Mouse (Mus musculus) E14TG2a.4 (cell line): ENCODE data around the gene Kpna1.
"Not testable (repeated sequence)": the region's sequence is repeated elsewhere in the genome, so short reads cannot be mapped to it uniquely, and the experiment has no call there.

Source experiments
- H3K27me3 ChIP-seq: 2 replicates; pipeline ENCODE4 v1.6.1; 2014; ENCODE audit warnings: low read length, control low read depth; ENCODE audit not compliant: insufficient read depth
- H3K36me3 ChIP-seq: 2 replicates; pipeline ENCODE4 v1.6.1; 2014; ENCODE audit warnings: low read length, control low read depth; ENCODE audit not compliant: insufficient read depth
- H3K4me1 ChIP-seq: replicated peaks from 2 replicates; pipeline ENCODE4 v1.6.1; 2014; ENCODE audit warnings: low read depth, low read length, control low read depth
- H3K4me3 ChIP-seq: replicated peaks from 2 replicates; pipeline ENCODE4 v1.5.1; 2014; ENCODE audit warnings: mild to moderate bottlenecking, low read length
- H3K9me3 ChIP-seq: 2 replicates; pipeline ENCODE4 v1.6.1; 2014; ENCODE audit warnings: low read length, control low read depth
- CTCF ChIP-seq: conservative IDR thresholded peaks from 2 replicates; pipeline ENCODE4 v1.5.1; 2014; ENCODE audit warnings: low read length
- NANOG ChIP-seq: IDR thresholded peaks from 2 replicates; pipeline ENCODE4 v1.6.1; 2014; ENCODE audit warnings: borderline replicate concordance, low read length, mixed read lengths
- POU5F1 ChIP-seq: IDR thresholded peaks from 2 replicates; pipeline ENCODE4 v1.6.1; 2014; ENCODE audit warnings: low read length, borderline replicate concordance

Kpna1 gene

DNA sequence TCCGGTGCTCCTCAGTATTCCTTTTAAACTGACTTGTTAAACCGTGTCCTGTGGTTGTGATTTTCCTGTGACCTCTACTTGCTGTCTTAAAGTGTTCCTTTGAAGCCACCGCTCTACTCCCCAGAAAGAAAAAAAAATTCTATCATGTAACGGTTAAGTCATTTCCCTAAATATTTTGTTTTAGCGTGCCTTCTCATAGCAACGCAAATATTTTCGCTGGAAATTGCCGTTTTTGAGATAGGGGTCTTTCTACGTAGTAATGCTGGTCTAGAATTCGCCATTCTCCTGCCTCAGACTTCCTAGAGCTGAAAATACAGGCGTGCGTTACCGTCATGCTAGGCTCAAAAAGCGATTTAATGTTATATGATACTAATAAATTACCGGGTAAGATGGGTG, 4.0 kb downstream of the Kpna1 start:
- Histone ChIP-seq H3K4me1 (peaks cover 56% of the 10 kb centered on the region), H3K36me3 (no peaks in the 10 kb centered on the region), H3K9me3 (no peaks in the 10 kb centered on the region), H3K27me3 (no peaks in the 10 kb centered on the region), H3K4me3 (peak overlapping the region; percentile 90)
- TF ChIP-seq POU5F1 (no peak), NANOG (no peak), CTCF (no peak)

DNA sequence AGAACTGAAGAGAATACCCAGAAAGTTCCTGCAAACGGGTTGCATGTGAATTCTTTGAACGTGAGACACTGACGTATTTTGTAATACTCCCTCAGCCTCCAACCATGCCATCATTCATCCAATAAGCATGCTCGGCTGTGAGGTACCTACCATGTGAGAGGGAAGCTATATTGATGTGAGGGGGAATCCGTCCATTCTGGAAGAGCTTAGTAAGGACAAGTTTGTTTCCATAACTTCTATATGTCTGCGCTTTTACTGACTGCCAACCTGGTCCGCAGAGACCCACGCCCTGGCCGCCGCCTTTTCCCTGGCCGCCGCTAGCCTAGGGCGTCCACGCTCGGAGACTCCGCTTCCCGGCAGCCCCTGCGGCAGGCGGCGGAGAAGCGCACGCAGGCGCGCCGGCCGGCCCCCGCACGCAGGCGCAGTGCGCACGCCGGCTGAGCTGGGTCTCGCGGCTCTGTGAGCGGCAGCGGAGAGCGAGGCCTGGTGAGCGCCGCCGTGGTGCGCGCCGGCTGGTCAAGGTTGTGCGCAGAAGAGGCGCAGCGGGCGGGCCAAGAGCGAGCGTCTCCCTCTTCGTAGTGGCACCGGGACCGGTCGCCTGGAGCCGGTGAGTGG, 4.5 kb downstream of the Kpna1 start:
- Histone ChIP-seq H3K4me3 (peak overlapping the region; percentile 90), H3K9me3 (no peaks in the 10 kb centered on the region), H3K4me1 (peaks cover 60% of the 10 kb centered on the region), H3K36me3 (no peaks in the 10 kb centered on the region), H3K27me3 (no peaks in the 10 kb centered on the region)
- no peak for TF ChIP-seq NANOG
- TF ChIP-seq POU5F1 = no peak
- no peak for TF ChIP-seq CTCF

DNA sequence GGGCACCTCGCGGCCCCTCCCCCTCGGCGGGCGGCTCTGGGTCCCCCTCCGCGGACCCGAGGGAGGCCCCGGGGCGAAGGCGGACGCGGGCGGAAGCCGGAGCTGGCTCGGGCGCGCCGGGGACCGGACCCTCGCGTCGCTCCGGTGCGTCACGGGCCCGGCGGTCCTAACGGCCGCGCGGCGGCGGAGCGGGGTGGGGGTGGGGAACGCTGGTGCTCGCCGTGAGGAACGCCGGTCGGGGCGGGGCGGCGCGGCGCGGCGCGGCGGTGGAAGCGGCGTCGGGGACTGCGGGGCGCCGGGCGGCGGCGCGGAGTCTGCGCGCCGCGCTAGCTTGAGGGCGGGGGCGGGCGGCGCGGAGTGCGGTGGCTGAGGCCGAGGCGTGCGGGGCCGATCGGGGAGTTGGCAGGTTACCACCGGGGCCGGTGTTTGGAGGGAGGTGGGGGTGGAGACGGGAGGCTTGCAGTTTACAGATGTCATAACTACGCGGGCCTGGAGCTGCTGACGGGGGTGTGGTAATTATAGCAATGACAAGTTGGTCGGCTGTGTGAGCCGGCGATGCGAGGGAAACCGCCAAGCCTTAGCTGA, 5.1 kb downstream of the Kpna1 start:
- Histone ChIP-seq H3K9me3 (no peaks in the 10 kb centered on the region), H3K27me3 (no peaks in the 10 kb centered on the region), H3K4me3 (peak overlapping the region; percentile 90), H3K36me3 (no peaks in the 10 kb centered on the region), H3K4me1 (peaks cover 60% of the 10 kb centered on the region)
- TF ChIP-seq POU5F1 (no peak), NANOG (no peak), CTCF (no peak)

DNA sequence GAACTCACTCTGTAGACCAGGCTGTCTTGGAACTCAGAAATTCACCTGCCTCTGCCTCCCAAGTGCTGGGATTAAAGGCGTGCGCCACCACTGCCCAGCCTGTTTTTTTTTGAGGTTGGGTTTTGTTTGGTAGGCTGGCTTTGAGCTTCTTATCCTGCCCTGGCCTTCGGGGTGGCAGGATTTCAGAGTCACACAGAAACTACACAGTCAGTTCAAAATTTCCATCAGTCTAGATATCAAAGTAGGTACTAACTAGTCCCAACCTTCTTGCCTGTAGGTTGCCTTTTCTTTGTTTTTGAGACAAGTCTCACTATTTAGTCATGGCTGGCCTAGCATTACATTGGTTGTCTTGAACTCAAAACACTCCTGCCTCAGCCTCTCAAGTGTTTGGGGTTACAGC, 5.9 kb downstream of the Kpna1 start:
- Histone ChIP-seq H3K36me3 (no peaks in the 10 kb centered on the region), H3K4me1 (peaks cover 62% of the 10 kb centered on the region), H3K9me3 (no peaks in the 10 kb centered on the region), H3K27me3 (no peaks in the 10 kb centered on the region), H3K4me3 (peak overlapping the region; percentile 90)
- TF ChIP-seq NANOG (no peak), CTCF (no peak), POU5F1 (no peak)

DNA sequence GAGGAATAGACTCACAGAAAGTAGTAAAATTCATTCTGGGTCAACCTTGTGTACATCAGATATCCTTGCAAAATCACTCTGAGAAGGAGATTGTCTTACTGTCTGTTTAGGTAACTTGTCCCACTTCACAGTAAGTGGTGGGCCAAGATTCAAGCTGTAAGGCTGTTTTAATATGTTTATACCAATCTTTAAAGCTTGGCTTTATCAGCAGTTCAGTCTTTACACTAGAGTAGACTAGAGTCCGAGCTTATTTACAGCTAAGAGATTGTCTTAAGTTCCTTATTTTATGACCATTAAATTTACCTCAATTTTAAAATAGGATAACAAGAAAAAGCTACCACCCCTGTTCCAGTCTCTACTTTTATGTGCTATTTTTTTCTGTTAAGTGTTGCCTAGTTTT, 9.4 kb downstream of the Kpna1 start:
- no peaks in the 10 kb centered on the region for H3K9me3 ChIP-seq
- H3K4me1 ChIP-seq = peaks cover 51% of the 10 kb centered on the region
- H3K27me3 ChIP-seq = no peaks in the 10 kb centered on the region
- TF ChIP-seq NANOG (no peak), POU5F1 (no peak), CTCF (no peak)
- H3K36me3 ChIP-seq = no peaks in the 10 kb centered on the region
- H3K4me3 ChIP-seq = no peak overlapping the region

- Histone ChIP-seq H3K27me3 (no peaks in the 10 kb centered on the region), H3K9me3 (no peaks in the 10 kb centered on the region), H3K36me3 (no peaks in the 10 kb centered on the region), H3K4me3 (no peak overlapping the region), H3K4me1 (peaks cover 42% of the 10 kb centered on the region)
- TF ChIP-seq POU5F1 = no peak
- no peak for TF ChIP-seq NANOG
- TF ChIP-seq CTCF = no peak
Observed at GRCm38 (mm10) chr16:35992391-35992790, 13.8 kb downstream of the Kpna1 start.

- peaks cover 33% of the 10 kb centered on the region for H3K4me1 ChIP-seq
- no peak for TF ChIP-seq CTCF
- no peak for TF ChIP-seq POU5F1
- TF ChIP-seq NANOG = no peak
- H3K36me3 ChIP-seq = no peaks in the 10 kb centered on the region
- H3K4me3 ChIP-seq = no peak overlapping the region
- H3K27me3 ChIP-seq = no peaks in the 10 kb centered on the region
- H3K9me3 ChIP-seq = no peaks in the 10 kb centered on the region
Observed at GRCm38 (mm10) chr16:35993316-35993715, 14.8 kb downstream of the Kpna1 start.

DNA sequence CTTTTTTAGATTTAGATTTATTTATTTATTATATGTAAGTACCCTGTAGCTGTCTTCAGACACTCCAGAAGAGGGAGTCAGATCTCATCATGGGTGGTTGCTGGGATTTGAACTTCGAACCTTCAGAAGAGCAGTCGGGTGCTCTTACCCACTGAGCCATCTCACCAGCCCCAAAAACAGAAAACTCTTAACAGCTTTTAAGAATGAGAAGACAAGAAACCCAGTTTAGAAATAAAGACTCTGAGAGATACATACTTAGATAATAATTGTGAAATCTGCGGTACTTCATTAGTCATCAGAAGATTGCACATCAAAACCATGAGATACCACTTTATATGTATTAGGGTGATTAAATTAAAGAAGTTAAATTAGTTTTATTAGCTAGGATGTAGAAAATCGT, 20.3 kb downstream of the Kpna1 start:
- not testable (repeated sequence) for H3K4me3 ChIP-seq, H3K27me3 ChIP-seq, H3K4me1 ChIP-seq, H3K9me3 ChIP-seq
- H3K36me3 ChIP-seq = peaks cover 34% of the 10 kb centered on the region

- H3K27me3 ChIP-seq = no peaks in the 10 kb centered on the region
- no peak for TF ChIP-seq CTCF
- no peak for TF ChIP-seq POU5F1
- H3K9me3 ChIP-seq = no peaks in the 10 kb centered on the region
- no peak overlapping the region for H3K4me3 ChIP-seq
- H3K36me3 ChIP-seq = peaks cover 72% of the 10 kb centered on the region
- no peaks in the 10 kb centered on the region for H3K4me1 ChIP-seq
Observed at GRCm38 (mm10) chr16:36008396-36008795, 29.8 kb downstream of the Kpna1 start.
